Mouse (Mus musculus) liver, adult 2 months (tissue): ENCODE results near the gene Adamtsl4.

Experiments
- CTCF ChIP-seq: fragments of 200-500 bp; IDR thresholded peaks from 2 replicates; pipeline ENCODE4 v1.5.1; 2011; ENCODE audit warnings: low read depth, low read length, control low read depth
- POLR2A ChIP-seq: fragments of 200-500 bp; IDR thresholded peaks from 2 replicates; pipeline ENCODE4 v1.6.1; 2011; ENCODE audit warnings: low read length, control low read depth; ENCODE audit not compliant: insufficient read depth; ENCODE audit errors: extremely low read depth

DNA sequence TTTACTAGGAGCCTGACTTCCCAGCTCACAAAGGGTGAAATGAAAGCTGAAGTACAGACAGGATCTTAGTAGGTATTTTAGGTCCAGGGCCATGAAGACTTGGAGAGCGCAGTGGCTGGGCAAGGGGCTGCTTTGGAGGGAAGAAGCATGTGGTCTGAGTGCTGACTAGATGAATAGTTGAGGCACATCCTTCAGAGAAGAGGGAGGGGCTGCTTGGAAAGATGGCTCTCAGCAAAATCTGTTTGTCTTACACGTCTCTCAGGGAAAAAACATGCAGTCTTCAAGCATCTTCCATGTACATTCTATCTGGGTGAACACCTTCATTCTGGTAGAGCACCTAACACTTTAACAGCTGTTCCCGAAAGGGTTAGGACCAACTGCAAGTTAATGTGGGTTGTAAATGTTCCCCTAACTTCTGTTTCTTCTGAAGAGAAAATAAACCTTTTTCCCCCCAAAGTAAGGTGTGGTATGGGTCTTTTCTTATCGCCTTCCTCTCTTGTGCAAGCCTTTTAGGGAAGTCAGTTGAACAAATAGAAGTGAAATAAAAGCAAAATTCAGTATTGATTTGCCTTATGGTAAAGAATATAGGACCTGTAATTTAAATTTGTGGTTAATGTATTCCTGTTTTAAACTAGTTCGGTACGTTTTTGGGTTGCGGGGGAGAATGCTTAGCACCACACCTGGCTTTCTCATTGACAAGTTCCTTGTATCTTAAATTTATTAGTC is 24.8 kb downstream of the Adamtsl4 start:
- TF ChIP-seq POLR2A (no peak), CTCF (no peak)
